ENCODE assay signal across 21 mouse cellular contexts in the genomic region with DNA sequence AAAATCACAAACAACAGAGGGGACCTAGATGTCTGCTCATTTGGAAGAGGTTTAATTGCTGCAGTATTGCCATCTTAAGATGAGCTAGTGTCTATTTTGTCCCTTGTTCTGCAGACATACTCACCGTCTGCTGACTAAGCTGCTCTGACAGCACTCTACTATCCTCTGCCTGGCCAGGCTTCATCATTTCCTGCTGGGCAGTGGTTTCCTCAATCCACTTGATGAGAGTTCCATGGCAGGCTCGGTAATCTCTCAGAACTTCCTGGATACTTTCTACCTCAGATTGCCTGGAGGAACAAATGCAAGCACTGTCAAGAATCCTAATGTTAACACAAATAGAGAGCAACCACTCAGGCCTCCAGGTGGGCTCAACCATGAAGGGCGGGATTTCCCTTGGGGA.
"Had no signal": no experiment of that assay in that cellular context is flagged by ENCODE, and none has a peak within 500 bp of the region (broad histone marks: within the 10 kb centered on the region; RNA-seq: fewer than 3 reads in every experiment).

No protein-coding gene starts in this region.

- H3K27ac ChIP-seq: kidney, embryonic 15.5 days; layer of hippocampus, adult 2 months; limb, embryonic 10.5 days; limb, embryonic 13.5 days; liver, embryonic 12.5 days; liver, embryonic 15.5 days; lung, embryonic 15.5 days had no signal

- H3K27me3 ChIP-seq: kidney, embryonic 15.5 days; limb, embryonic 13.5 days; liver, embryonic 12.5 days; liver, embryonic 15.5 days; lung, embryonic 15.5 days had no signal

- H3K9me3 ChIP-seq: kidney, embryonic 15.5 days; limb, embryonic 10.5 days; limb, embryonic 13.5 days; liver, embryonic 12.5 days; liver, embryonic 15.5 days; lung, embryonic 15.5 days had no signal

- ATAC-seq: liver, embryonic 12.5 days had no signal

- H3K4me2 ChIP-seq: kidney, embryonic 15.5 days; limb, embryonic 13.5 days; liver, embryonic 12.5 days; liver, embryonic 15.5 days; lung, embryonic 15.5 days; midbrain, embryonic 11.5 days had no signal

- H3K9ac ChIP-seq: kidney, embryonic 15.5 days; limb, embryonic 13.5 days; liver, embryonic 12.5 days; liver, embryonic 15.5 days; lung, embryonic 15.5 days had no signal

- H3K4me3 ChIP-seq: kidney, embryonic 15.5 days; layer of hippocampus, adult 2 months; limb, embryonic 10.5 days; limb, embryonic 13.5 days; liver, embryonic 12.5 days; liver, embryonic 15.5 days; lung, embryonic 15.5 days had no signal

- DNase-seq: kidney, postnatal 14 days; kidney, postnatal 4 days; layer of hippocampus, adult 9-11 months; liver; lung, adult 18-20 months; lung, postnatal 10 days; lung, postnatal 36 days; midbrain, embryonic 14.5 days; right cerebral cortex, postnatal 4 days; spleen, adult 18-20 months; thymus, adult 18-20 months; thymus, postnatal 14 days; thymus, postnatal 4 days had no signal

- H3K4me1 ChIP-seq: kidney, embryonic 15.5 days; limb, embryonic 10.5 days; limb, embryonic 13.5 days; liver, embryonic 12.5 days; liver, embryonic 15.5 days; lung, embryonic 15.5 days had no signal
